Mouse (Mus musculus) adrenal gland, adult 18-20 months (tissue): Measurements from ENCODE around the gene Cacna1d. TPM values are rescaled to one million over a fixed set of nuclear protein-coding genes. Genes with fewer than 3 reads are reported as not detected.

Experiments used
- DNase-seq, 2 experiments: peaks; one replicate each; pipeline ENCODE4 v3.0.0; 2021 to 2022; ENCODE audit warnings: low spot score in 2 of 2
- total RNA-seq, 2 experiments: library from RNA; stranded (reverse); gene quantifications; 1 replicate in 1 of 2; 2 replicates in 1 of 2; pipeline ENCODE4 v1.2.3; 2021

The Cacna1d gene
- total RNA-seq, 2 experiments from 2014 or later = 12.4 to 13.8 TPM

DNA sequence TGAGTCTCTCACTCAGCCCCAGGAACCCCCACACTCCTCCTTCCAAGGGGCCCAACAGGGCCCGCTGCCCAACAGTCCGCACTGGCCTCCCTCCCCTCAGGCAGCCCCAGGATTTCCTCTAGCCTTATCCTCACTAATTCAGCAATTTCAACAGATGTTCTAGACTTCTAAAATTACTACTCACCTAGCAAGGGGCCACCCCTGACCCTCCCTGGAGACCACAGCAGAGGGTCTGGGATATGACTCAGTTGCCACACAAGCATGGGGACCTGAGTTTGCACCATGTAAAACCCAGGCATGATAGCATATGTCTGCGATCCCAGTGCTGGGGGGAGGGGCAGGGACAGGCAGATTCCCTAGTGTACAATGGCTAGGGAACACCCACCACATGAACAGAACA lies 151.1 kb downstream of the Cacna1d start:
- no peak for DNase-seq

DNA sequence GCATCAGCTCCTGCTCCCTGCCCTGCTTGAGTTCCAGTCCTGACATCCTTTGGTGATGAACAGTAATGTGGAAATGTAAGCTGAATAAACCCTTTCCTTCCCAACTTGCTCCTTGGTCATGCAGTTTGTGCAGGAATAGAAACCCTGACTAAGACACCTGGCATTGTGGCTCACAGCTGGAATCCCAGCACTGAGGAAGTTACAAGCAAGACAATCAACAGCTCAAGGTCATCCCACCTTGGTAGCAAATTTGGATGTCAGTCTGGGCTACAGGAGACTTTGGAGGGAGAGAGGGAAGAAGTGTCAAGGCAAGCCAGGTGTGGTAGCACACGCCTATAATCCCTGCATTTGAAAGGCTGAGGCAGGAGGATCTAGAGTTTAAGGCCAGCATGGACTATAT lies 159.4 kb downstream of the Cacna1d start:
- no peak for DNase-seq

DNA sequence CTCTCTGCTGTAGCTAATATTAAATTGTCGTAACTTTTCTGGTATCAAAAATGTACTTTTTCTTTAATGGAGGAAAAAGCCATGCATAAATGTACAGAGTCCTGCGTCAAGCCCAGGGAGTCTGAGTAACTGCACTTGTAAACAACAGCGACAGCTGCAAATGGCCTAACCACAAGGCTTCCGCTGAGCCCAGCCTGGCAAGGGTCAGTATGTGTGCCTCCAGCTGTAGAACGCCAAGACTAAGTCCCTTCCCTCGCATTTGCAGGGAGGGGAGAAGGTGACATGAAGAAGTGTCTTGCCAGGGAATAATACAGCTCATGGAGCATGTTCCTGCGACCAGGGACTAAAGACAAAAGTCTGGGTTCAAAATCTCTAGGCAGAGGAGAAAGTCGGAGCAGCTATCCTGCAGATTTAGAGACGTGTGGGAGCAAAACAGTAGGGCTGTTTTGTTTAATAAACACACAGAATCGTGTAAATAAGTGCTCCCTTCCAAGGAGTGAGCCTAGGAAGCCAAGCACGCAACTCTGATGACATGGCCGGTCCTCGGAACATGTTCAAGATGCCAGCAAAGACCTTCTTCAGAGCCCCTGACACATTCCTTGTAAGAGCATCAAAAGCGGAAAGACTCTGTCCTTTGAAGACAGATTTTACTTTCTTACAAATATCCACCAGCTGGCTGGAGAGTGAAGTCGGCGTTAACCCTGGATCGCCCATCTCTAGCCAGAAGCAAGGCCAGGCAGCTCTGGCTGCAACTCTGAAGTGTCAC lies 160.7 kb downstream of the Cacna1d start:
- DNase-seq = no peak

DNA sequence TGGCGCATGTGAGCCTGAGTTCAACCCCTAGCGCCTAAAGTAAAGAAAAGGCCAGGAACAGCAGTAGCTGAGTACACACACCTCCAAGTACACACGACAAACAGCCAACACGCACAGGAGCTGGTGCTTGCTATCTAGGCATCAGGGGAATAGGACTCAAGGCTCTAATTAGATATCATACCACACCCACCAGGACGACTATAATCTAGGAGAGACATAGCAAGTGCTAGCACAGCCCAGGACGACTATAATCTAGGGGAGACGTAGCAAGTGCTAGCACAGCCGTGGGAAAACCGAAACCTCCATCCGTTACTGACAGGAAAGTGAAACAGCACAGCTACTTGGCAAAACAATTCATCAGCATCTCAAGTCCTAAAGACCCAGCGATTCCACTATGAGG lies 162.1 kb downstream of the Cacna1d start:
- no peak for DNase-seq

DNA sequence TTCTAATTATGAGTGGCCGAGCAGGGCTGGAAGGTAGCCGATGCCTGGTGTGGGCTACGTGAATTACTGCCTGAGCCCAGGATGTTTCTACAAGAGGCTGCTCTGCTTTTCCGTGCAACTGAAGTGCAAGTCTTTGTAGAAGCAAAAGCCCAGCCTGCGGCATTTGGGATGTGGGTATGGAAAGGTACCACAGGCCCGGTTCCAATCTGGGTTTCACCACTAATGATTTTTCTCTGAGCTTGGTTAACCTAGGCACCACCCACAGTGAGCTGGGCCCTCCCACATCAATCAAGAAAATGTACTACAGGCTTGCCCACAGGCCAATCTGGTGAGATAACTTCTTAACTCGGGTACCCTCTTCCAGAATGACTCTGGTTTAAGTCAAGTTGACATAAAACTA lies 163.8 kb downstream of the Cacna1d start:
- no peak for DNase-seq

DNA sequence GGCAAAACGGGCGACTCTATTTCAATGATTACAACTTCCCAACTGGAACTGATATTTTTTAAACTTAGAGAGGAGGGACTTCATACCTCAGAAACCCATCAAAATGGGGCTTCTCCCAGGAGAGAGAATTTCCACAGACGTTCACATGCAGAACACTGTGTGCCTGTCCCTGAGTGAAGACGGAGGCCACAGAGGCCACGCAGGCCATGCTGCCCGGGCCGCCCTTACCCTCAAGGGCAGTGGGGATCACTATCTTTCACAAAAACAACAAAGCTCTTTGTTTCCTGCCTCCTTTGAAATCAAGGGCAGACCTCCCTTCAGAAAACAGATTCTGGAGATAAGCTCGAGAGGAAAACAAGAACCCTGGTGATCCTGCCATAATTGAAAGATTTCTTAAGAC lies 164.2 kb downstream of the Cacna1d start:
- DNase-seq = no peak

DNA sequence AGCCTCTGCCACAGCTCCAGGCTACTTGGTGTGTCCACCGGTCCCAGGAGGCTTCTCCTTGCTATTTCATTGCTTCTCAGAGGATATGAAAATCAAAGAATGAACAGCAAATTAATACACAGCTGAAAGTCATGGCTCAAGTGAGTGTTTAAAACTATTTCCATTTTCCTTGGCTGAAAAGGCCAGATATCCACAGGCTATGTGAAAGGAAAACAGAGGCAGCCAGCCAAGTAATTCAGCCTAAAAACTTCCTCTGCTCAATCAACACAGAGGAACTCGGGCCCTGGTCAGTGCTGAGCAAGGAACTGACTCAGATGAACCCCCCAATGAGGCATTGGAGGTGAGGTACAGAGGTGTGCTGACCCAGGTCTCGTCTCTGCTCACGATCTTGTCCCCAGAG lies 165.0 kb downstream of the Cacna1d start:
- DNase-seq = no peak

DNA sequence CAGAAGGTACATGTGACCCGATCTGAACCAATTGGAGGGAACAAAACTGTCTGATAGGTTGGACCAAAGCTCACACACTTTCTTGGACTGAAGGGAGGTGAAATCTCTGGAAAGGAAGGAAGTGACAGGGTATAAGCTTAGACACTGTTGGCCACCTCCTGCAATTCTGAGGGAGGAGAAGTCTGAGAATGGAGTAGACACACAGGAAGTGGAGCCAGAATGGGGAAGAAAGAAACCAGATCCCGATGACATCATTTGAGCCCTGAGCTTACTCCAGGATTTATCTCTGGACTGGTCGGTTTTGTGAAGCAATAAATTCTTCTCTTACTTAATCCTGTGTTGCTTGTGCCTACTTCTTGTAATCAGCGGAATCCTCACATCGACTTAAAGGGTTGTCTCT lies 166.3 kb downstream of the Cacna1d start:
- DNase-seq = no peak

DNA sequence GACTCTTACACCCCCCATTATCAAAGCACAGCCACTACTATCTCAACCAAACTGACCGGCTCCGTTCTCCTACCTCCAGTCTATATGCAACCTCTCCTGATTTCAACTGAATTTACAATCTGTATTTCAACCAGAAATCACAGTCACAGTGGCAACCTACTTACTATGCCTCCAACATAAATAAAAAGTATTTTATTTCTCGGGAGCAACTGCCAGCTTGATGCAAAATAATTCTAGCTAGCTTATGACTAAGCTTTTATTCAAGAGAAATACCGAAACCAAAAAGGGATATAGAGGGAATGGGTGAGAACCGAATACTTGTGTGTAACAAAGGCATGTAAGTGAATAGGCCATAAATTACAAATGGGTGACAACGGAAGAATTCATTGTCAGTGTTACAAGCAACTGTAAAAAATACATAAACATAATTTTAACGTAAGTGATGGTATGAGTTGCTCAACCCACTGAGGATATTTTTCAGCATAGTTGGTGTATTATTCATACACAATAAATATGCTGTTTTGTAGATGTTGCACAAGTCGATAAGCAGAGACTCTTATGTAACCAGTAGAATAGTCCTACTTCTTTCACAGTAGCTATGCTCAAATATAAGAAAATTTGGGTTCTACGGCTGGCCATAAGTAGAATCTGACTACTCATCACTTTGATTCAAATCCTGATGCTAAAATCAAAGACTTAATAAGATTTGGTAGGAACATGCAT lies 172.4 kb downstream of the Cacna1d start:
- no peak for DNase-seq

DNA sequence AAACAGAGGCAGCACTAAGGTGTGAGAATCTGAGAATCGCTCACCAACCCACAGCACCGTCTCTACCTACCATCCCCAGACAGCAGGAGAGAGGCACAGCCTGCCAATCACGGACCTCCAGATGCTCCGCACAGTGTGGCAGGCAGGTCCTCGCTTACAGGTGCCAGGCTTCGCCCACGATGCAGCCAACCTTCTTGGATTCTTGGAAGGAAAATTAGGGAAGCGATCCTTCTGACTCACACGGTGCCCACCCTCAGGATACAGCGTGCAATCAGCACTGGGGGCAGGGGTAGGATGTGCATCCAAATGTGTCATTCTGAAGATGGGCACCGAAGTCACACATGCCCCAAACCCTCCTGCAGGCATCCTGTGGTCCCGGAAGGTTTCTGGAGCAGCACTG lies 173.0 kb downstream of the Cacna1d start:
- no peak for DNase-seq

DNA sequence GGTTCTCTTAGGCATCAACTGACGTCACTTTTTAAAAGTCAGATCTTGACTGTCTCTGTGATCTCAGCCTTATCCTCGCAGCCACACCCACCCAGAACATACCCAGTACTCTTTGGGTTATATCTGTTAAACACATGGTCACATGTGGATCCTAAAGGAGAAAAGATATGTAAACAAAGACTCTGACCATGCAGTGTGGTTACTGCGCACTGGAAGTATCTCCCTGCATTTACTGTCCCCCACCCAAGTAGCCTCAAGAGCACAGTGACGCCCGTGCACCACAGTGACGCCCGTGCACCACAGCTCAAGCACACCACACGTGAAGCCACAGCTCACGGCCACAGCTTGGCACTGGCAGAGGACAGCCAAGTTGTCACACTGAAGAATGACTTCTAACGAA lies 173.6 kb downstream of the Cacna1d start:
- DNase-seq = peak in 1 of 2 experiments; percentile 19

DNA sequence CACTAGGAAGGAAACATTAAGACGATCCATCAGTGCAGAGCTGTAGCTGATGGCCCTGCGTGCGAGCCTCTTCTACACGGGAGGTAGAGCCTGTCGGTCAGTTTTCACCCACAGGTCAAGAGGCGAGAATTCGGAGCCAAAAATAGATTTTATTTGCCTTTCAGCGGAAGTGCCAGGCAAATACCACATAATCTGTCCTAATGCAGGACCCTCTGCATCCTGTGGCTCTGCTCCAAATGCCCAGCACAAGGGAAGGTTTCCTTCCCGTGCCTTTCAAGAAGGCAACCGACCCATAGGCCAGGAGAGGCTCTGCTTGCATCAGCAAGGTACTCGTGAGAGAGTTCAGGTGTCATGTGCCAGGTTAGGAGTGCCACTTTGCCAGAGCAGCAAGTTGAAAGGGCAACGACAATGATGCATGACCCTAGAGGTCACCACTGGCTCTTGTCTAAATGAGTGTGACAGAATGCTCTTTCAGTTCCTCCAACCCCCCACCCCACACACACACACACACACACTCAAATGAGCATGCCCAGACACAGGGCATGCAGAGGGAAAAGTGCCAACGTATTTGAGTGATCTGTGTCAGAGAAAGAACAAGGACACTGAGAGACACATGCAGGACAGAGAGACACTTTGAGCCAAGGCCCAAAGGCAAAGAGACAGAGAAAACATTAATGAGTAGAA lies 179.9 kb downstream of the Cacna1d start:
- no peak for DNase-seq

DNA sequence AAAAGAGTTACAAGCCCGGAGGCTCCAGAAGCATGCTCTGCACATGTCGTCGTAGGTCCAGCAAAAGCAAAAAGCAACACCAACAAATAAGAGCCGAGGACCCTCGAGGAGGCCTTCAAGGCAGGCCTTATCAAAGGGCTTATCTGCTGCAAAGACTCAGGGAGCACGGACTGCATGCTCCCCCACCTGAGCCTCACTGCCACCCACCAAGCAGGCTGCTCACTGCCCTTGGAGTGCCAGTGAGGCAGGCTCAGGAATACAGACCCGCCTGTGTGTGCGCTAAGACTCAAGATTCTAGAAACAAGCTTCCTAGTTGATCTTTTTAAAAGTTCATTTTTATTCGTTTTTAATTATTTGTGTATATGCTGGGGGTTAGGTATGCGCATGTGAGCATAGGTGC lies 181.0 kb downstream of the Cacna1d start:
- DNase-seq = no peak

DNA sequence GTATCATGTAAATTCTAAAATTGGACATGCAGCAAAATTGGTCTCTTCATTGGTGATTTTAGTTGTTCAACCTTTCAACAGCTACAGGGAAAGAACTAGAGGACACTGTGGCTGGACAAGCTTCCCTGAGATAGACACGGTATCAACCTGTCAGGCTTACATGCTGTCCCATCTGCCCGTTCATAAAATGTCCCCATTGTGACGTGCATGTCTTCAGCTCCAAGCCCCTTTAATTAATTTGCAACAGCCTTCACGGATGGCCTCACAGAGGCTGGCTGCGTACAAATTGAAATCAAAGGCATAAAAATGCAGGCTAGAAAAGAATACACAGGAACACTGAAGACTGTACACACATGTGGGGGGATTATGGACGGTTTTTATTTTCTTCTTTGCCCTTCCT lies 185.0 kb downstream of the Cacna1d start:
- no peak for DNase-seq

DNA sequence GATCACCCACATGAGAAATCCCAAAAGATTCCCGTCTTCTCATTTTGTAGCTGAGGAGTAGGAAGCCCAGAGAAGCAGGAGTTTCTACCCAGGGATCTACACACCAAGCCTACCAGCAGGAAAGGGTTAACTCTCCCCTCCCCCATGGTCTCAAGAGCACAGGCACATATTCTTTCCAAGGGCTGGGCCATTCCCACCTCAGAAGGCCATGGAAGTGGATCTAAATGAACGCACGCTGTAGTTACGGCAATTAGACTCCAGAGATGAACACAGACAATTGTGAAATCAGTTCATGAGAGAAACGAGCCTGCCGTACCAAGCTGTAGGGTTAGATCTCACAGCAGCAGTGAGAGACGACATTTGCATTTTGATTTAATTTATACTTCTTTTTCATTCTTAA lies 191.3 kb downstream of the Cacna1d start:
- DNase-seq = no peak

DNA sequence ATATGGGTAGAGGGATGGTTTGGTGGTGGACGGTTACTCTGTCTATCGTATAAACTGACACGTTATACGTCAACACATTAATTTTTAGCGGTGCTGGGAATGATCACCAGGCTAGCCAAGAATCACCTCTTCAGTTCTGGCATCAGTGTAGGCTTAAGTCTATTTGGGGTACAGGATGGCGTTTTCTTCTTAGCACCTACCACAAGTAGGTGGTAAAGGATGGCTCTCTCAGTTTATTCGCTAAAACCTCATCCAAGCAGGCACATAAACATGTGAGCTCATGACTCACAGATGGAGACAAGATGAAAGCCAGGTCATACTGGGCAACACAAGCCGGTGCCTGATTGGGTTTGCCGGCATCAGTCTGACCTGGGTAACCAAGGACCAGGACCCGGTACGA lies 193.8 kb downstream of the Cacna1d start:
- DNase-seq = no peak

DNA sequence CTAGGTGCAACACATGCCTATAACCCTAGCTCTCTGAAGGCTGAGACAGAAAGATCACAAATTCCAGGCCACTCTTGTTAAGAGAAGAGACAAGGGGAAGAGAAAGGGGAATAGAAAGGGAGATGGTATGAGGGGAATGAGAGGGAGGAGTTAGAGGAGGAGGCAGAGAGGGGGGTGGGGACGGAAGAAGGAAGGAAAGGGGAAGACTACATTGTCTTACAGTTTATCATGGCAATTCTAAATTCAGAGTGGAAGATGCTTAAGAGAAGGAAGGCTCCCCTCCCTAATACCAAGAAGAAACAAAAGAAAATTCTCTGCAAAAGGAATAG lies 199.2 kb downstream of the Cacna1d start:
- DNase-seq = no peak

DNA sequence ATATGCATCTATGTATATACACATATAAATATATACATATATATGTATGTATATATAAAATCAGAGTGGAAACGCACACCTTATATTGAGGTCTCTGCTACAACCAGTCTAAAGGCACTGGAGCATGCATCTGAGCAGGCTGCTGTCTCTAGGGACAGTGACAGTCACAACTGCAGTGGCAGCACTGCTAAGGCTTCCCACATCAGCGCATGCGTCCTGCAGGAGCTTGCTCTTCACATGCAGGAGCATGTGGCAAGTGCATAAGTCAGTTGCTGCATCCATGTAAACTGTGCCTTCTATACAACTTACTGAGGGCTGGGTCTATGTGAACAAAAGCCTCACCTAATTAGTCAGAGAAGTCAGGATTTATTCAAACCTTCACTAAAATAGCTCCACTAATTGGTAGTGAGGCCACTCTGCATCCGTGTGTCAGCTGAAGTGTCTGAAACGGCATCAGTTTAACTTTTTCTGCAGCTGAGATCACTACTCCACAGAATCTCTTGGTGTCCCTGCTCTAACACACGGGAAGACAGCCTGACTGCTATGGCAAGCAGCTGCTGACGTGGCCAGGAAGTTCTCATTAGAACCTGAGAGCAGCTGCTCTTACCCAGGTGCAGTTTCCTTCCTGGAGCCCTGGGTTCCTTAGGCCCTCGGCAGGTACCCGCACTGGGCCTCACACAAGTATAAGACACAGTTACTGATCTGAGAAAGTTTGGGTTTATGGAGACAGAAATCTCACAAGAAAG lies 199.7 kb downstream of the Cacna1d start:
- no peak for DNase-seq

DNA sequence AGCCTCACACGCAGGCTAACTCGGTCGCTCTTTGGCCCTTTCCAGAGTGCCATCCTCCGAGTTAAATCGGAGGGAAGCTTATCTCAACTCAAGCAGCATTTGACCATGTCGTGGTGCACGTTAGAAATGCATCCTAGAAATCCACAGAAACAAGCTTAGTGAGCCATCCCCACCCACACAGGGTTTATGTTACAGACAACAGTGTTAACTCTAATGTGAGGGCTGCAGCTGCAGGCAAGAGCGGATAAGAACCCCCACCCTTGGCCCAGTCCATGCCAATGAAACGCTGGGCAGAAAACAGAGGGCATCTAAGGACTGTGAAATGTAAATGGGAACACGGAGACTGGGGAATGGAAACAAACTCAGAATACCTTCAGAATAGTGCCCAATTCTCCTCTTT lies 206.8 kb downstream of the Cacna1d start:
- DNase-seq = no peak

DNA sequence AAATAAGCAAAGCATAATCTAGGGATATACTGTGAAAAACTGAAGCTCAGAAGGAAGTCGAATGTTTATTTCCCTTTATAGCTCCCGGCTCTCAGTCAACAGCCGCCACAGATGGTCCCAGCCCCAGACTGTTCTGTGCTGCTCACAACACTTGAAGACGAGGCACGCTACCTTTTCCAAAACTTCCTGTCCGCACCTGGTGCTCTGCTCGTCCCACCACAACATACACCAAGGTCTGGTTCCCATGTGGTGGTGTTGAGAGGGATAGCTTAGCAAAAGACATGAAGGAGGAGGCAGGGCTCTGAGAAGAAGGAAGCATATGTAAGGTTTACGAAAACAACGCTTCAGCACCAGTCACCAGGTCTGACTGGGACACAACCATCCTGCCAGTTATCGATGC lies 207.2 kb downstream of the Cacna1d start:
- no peak for DNase-seq

DNA sequence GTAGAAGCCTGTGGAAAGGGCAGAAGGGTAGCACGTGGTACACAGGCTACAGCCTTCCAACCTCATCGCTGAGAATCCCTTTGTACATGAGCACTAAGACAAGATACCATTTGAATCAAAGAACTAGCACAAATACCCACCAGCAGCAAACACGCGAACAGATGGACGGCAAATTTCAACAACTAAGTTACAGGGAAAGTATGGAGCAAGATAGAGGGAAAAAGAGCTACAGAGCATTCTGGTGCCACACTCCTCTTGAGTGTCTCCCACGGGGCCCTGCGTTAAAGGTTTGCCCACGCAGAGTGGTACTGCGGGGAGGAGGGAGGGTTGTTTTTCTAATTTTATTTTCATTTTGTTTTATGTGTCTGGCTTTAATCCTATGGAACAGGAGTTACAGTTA lies 215.7 kb downstream of the Cacna1d start:
- no peak for DNase-seq

DNA sequence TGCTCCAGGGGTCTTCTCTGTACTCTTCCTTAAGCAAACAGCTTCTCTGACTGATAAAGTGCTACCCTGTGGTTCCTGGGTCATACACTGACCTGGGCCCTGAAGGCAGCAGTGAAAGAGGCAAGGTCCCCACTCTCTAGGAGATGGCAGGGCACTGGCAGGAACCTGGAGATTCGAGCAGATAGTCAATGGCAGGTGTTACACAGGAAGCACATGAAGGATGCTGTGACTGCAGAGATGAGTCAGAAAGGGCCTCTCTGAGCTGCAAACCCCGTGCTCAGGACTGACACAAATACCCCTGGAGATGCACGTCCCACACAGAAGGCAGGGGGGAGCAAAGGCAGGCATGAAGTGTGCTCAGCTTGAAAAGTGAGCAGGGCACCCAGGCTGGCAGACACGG lies 218.3 kb downstream of the Cacna1d start:
- DNase-seq = no peak
